Mouse (Mus musculus) embryonic facial prominence, embryonic 12.5 days (tissue): Measurements from ENCODE around the gene Otud5. TPM values are rescaled to one million over a fixed set of nuclear protein-coding genes. Genes with fewer than 3 reads are reported as not detected.
"Not testable (repeated sequence)": the region's sequence is repeated elsewhere in the genome, so short reads cannot be mapped to it uniquely, and the experiment has no call there.

Experiments used
- ATAC-seq: fragments of 200-750 bp; cut with Nextera tagmentation; 2 replicates; pipeline ENCODE4 v1.8.0; 2017; ENCODE audit not compliant: insufficient number of reproducible peaks, insufficient read depth, low FRiP score, low TSS enrichment
- H3K27ac ChIP-seq: fragments of 300-500 bp; sonication (generic); 2 replicates; pipeline ENCODE4 v1.5.1; 2016; ENCODE audit warnings: mild to moderate bottlenecking
- H3K27me3 ChIP-seq: fragments of 300-500 bp; sonication (generic); 2 replicates; pipeline ENCODE4 v1.6.1; 2016; ENCODE audit warnings: mild to moderate bottlenecking, moderate library complexity
- H3K36me3 ChIP-seq: fragments of 300-500 bp; sonication (generic); 2 replicates; pipeline ENCODE4 v1.6.1; 2016; ENCODE audit warnings: mild to moderate bottlenecking
- H3K4me1 ChIP-seq: fragments of 300-500 bp; sonication (generic); 2 replicates; pipeline ENCODE4 v1.6.1; 2016
- H3K4me2 ChIP-seq: fragments of 300-500 bp; sonication (generic); replicated peaks from 2 replicates; pipeline ENCODE4 v1.6.1; 2016; ENCODE audit warnings: mild to moderate bottlenecking, moderate library complexity
- H3K4me3 ChIP-seq: fragments of 300-500 bp; sonication (generic); 2 replicates; pipeline ENCODE4 v1.5.1; 2016; ENCODE audit warnings: mild to moderate bottlenecking
- H3K9ac ChIP-seq: fragments of 300-500 bp; sonication (generic); 2 replicates; pipeline ENCODE4 v1.6.1; 2016; ENCODE audit warnings: mild to moderate bottlenecking, moderate library complexity
- H3K9me3 ChIP-seq: fragments of 300-500 bp; sonication (generic); 2 replicates; pipeline ENCODE4 v1.6.1; 2016; ENCODE audit warnings: mild to moderate bottlenecking, moderate library complexity
- WGBS: fragments of 180-500 bp; shearing (Covaris S2); methylation state at CpG from one replicate; pipeline ENCODE4 v1.1.7; 2016; 5-methylcytosine and 5-hydroxymethylcytosine counted together
- polyA plus RNA-seq: library from polyadenylated mRNA; unstranded; fragments of >200 nt; fragmentation: Nextera tagmentation; extraction: Ambion mirVana; gene quantifications from 2 replicates; pipeline ENCODE4 v1.2.1, GENCODE M21; 2016

Gene Otud5
- polyA plus RNA-seq, result 67.4 and 70.2 TPM in 2 replicates

GRCm38 (mm10) chrX:7841163-7842162 lies at the start of gene Otud5:
Gene Otud5, plus strand, starts transcription at chrX:7841364.
- no peaks in the 10 kb centered on the region for H3K27me3 ChIP-seq
- H3K4me1 ChIP-seq, result peaks cover 10% of the 10 kb centered on the region; the same call in 1 of the 2 replicates
- peak within 1 kb of the TSS; percentile 82 for H3K4me3 ChIP-seq
- H3K27ac ChIP-seq, result peak within 1 kb of the TSS; percentile 89
- peak within 1 kb of the TSS; percentile 88 for H3K9ac ChIP-seq
- ATAC-seq, result peak; percentile 97
- WGBS, result 13% methylated on average over 74 of the region's 74 CpGs
- no peaks in the 10 kb centered on the region for H3K36me3 ChIP-seq
- H3K9me3 ChIP-seq, result no peaks in the 10 kb centered on the region
- H3K4me2 ChIP-seq, result peak within 1 kb of the TSS; percentile 62

GRCm38 (mm10) chrX:7793361-7793760 lies 47.8 kb upstream of the Otud5 start:
- no peaks in the 10 kb centered on the region for H3K36me3 ChIP-seq
- no peak overlapping the region for H3K27ac ChIP-seq
- no peak overlapping the region for H3K4me2 ChIP-seq
- no peaks in the 10 kb centered on the region for H3K9me3 ChIP-seq
- H3K9ac ChIP-seq, result no peak overlapping the region
- no peak for ATAC-seq
- 48% methylated on average over 3 of the region's 3 CpGs for WGBS
- H3K4me1 ChIP-seq, result no peaks in the 10 kb centered on the region
- H3K27me3 ChIP-seq, result no peaks in the 10 kb centered on the region
- no peak overlapping the region for H3K4me3 ChIP-seq

- no peak for ATAC-seq
- Histone ChIP-seq H3K36me3 (peaks cover under 1% of the 10 kb centered on the region; the same call in 1 of the 2 replicates), H3K4me3 (no peak overlapping the region), H3K4me2 (no peak overlapping the region), H3K9me3 (no peaks in the 10 kb centered on the region), H3K9ac (no peak overlapping the region), H3K27ac (no peak overlapping the region), H3K27me3 (no peaks in the 10 kb centered on the region), H3K4me1 (no peaks in the 10 kb centered on the region)
- 23% methylated on average over 7 of the region's 7 CpGs for WGBS
Measured at GRCm38 (mm10) chrX:7795016-7795415, 46.1 kb upstream of the Otud5 start.

- ATAC-seq, result no peak
- WGBS, result 82% methylated on average over 3 of the region's 3 CpGs
- H3K9ac ChIP-seq, result no peak overlapping the region
Measured at GRCm38 (mm10) chrX:7797327-7797726, 43.8 kb upstream of the Otud5 start.

GRCm38 (mm10) chrX:7802157-7802556 lies 39.0 kb upstream of the Otud5 start:
- ATAC-seq, H3K9me3 ChIP-seq, H3K4me2 ChIP-seq, H3K4me1 ChIP-seq, H3K27me3 ChIP-seq, H3K4me3 ChIP-seq, H3K9ac ChIP-seq, H3K27ac ChIP-seq: not testable (repeated sequence)
- 85% methylated on average over 2 of the region's 2 CpGs for WGBS
- peaks cover 18% of the 10 kb centered on the region; the same call in 1 of the 2 replicates for H3K36me3 ChIP-seq

More at GRCm38 (mm10) chrX:7797327-7797726, 43.8 kb upstream of the Otud5 start:
- H3K27ac ChIP-seq, result no peak overlapping the region
- H3K4me1 ChIP-seq, result no peaks in the 10 kb centered on the region
- no peaks in the 10 kb centered on the region for H3K9me3 ChIP-seq
- H3K4me3 ChIP-seq, result no peak overlapping the region
- peaks cover 12% of the 10 kb centered on the region; the same call in 1 of the 2 replicates for H3K36me3 ChIP-seq
- no peak overlapping the region for H3K4me2 ChIP-seq
- H3K27me3 ChIP-seq, result no peaks in the 10 kb centered on the region

GRCm38 (mm10) chrX:7815016-7815415 lies 26.1 kb upstream of the Otud5 start:
- H3K27ac ChIP-seq, H3K27me3 ChIP-seq, ATAC-seq, H3K9me3 ChIP-seq, H3K4me1 ChIP-seq, H3K4me3 ChIP-seq, H3K9ac ChIP-seq, H3K4me2 ChIP-seq: not testable (repeated sequence)
- 53% methylated on average over 8 of the region's 8 CpGs for WGBS
- peaks cover 20% of the 10 kb centered on the region for H3K36me3 ChIP-seq

- Histone ChIP-seq H3K4me3 (peak within 1 kb of the TSS; percentile 40), H3K4me1 (no peaks in the 10 kb centered on the region), H3K36me3 (0 out of 2 replicates have a peak, but pooled peaks cover 4% of the 10 kb centered on the region), H3K9me3 (0 out of 2 replicates have a peak, but pooled peaks cover 2% of the 10 kb centered on the region), H3K9ac (peak within 1 kb of the TSS; percentile 19), H3K27ac (no peak within 1 kb of the TSS), H3K4me2 (peak within 1 kb of the TSS; percentile 56), H3K27me3 (no peaks in the 10 kb centered on the region)
- ATAC-seq, result peak; percentile 47; the same call in 1 of the 2 replicates
- 22% methylated on average over 20 of the region's 24 CpGs for WGBS
Measured at GRCm38 (mm10) chrX:7821865-7822779, 19.0 kb upstream of the Otud5 start, which contains the start of gene Kcnd1. Gene Kcnd1, plus strand, starts transcription at chrX:7822289.

GRCm38 (mm10) chrX:7837146-7837545 lies 4.0 kb upstream of the Otud5 start:
- no peaks in the 10 kb centered on the region for H3K27me3 ChIP-seq
- H3K36me3 ChIP-seq, result no peaks in the 10 kb centered on the region
- H3K4me1 ChIP-seq, result no peaks in the 10 kb centered on the region
- no peak overlapping the region for H3K4me2 ChIP-seq
- H3K9me3 ChIP-seq, result no peaks in the 10 kb centered on the region
- no peak overlapping the region for H3K4me3 ChIP-seq
- no peak overlapping the region for H3K27ac ChIP-seq
- 77% methylated on average over 1 of the region's 1 CpGs for WGBS
- H3K9ac ChIP-seq, result no peak overlapping the region
- no peak for ATAC-seq

GRCm38 (mm10) chrX:7840842-7841162 lies 362 bp upstream of the Otud5 start:
- peak overlapping the region; percentile 82 for H3K4me3 ChIP-seq
- WGBS, result 14% methylated on average over 7 of the region's 7 CpGs
- no peak overlapping the region for H3K9ac ChIP-seq
- H3K4me1 ChIP-seq, result peaks cover 10% of the 10 kb centered on the region; the same call in 1 of the 2 replicates
- H3K27me3 ChIP-seq, result no peaks in the 10 kb centered on the region
- H3K27ac ChIP-seq, result no peak overlapping the region
- no peaks in the 10 kb centered on the region for H3K36me3 ChIP-seq
- H3K9me3 ChIP-seq, result no peaks in the 10 kb centered on the region
- peak overlapping the region; percentile 38 for H3K4me2 ChIP-seq
- no peak for ATAC-seq

GRCm38 (mm10) chrX:7842318-7842717 lies 1.2 kb downstream of the Otud5 start:
- Histone ChIP-seq H3K9ac (peak overlapping the region; percentile 88), H3K9me3 (no peaks in the 10 kb centered on the region), H3K4me3 (peak overlapping the region; percentile 82), H3K36me3 (no peaks in the 10 kb centered on the region), H3K27ac (peak overlapping the region; percentile 83), H3K4me2 (peak overlapping the region; percentile 62), H3K4me1 (peaks cover 10% of the 10 kb centered on the region; the same call in 1 of the 2 replicates), H3K27me3 (no peaks in the 10 kb centered on the region)
- 26% methylated on average over 42 of the region's 42 CpGs for WGBS
- no peak for ATAC-seq

GRCm38 (mm10) chrX:7847845-7848244 lies 6.7 kb downstream of the Otud5 start:
- Histone ChIP-seq H3K4me3 (no peak overlapping the region), H3K9ac (no peak overlapping the region), H3K27ac (no peak overlapping the region), H3K4me2 (no peak overlapping the region), H3K27me3 (no peaks in the 10 kb centered on the region), H3K4me1 (peaks cover 10% of the 10 kb centered on the region; the same call in 1 of the 2 replicates), H3K36me3 (no peaks in the 10 kb centered on the region), H3K9me3 (no peaks in the 10 kb centered on the region)
- ATAC-seq, result no peak
- 72% methylated on average over 2 of the region's 2 CpGs for WGBS
